Mouse (Mus musculus): ENCODE data around the gene Gm17416.

Gm17416 gene

GRCm38 (mm10) chr2:152569038-152569437, at the start of gene Gm17416:
Gene Gm17416, plus strand, starts transcription at chr2:152569338.
- DNase-seq, result no peak

DNA sequence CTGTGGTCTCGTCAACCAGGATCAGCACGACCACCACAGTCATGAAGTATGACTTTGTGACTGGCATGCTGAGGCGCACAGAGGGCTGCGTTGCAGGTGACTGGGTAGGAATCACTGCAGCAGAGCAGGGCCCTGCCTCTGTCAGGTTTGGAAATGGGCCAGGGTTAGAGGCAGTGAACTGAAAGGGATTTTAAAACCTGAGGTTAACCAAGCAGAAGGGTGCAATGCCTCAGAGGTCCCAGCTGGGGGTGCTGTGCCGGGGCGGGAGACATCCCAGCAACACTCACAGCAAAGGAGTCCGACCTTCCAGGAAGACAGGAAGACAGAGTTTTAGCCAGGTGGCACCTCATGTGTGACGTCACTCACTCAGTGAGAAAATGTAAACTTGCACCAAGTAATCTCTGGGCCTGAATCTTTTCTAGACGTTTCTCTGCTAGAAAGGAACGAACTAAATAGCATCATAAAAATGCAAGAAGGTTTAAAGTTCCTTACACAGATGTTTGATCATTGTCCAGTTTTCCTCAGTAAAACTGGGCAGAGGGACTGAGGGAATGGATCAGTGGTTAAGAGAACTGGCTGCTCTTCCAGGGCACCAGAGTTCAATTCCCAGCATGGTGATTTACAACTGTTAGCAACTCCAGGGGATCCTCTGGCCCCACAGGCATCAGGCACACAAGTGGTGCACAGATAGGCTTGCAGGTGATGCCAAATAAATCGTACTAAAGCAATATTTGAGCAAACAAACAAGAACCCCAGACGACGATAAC, 29.0 kb upstream of the Gm17416 start, which contains the start of gene Defb29:
TSS of gene Defb29 (minus strand) at position 155 of the 767 bp plus-strand sequence.
- DNase-seq, result no peak

- DNase-seq, result no peak
Observed at GRCm38 (mm10) chr2:152541979-152542378, 27.2 kb upstream of the Gm17416 start.

DNA sequence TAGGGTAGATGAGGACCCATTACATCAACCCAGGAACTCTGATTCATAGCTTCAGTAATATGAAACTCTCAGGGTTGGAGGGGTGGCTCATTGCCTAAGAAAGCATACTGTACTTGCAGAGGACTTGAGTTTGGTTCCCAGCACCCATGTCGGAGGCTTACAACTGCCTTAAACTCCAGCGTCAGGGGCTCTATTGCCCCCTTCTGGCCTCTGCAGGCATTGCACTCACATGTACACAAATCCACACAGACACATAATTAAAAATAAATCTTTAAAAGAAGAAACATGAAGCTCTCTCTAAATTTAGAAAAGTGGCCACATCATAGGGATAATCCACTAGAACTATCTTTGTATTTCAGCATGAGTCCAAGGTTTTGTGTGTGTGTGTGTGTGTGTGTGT, 26.2 kb upstream of the Gm17416 start:
- no peak for DNase-seq

- no peak for DNase-seq
Observed at GRCm38 (mm10) chr2:152543478-152543877, 25.7 kb upstream of the Gm17416 start.

DNA sequence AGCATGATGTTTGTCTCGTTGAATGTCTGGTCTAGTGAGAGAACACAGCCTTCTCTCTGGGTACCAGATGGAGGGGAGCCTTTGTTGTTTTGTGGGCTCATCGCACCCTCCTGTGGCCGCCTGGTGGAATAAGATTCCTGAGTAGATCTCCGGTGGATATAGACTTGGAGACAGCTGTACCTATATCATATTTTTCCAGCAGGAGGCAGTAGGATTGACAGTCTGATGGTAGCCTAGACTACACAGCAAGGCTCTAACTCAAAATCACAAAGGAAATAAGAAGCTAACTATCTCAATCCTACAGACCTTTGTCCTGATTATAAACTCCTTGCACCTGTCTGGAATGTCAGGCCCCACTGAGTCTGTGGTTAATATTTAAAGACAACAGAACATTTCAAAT, 24.4 kb upstream of the Gm17416 start:
- DNase-seq, result no peak

DNA sequence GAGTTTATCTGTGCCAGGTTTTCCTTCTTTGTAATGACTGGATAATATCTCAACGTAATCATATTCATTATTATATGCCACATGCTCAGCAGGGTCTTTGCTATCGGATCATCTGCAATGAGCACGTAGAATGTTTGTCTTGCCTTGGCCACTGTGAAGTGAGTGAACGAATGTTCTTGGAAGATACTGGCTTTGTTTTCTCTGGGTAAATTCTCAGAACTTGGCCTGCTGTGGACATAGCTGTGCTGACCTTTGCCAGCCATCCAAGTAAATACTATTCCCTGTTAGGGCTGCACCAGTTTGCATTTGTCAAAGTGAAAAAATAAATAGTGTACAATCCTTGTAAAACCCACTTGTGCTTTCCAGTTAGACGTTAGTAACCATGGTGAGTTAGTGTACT, 21.0 kb upstream of the Gm17416 start:
- DNase-seq, result no peak

- DNase-seq, result peak; percentile 9 to 22
Observed at GRCm38 (mm10) chr2:152553774-152554423, 15.2 kb upstream of the Gm17416 start.

GRCm38 (mm10) chr2:152556655-152557054, 12.5 kb upstream of the Gm17416 start:
- DNase-seq, result no peak

DNA sequence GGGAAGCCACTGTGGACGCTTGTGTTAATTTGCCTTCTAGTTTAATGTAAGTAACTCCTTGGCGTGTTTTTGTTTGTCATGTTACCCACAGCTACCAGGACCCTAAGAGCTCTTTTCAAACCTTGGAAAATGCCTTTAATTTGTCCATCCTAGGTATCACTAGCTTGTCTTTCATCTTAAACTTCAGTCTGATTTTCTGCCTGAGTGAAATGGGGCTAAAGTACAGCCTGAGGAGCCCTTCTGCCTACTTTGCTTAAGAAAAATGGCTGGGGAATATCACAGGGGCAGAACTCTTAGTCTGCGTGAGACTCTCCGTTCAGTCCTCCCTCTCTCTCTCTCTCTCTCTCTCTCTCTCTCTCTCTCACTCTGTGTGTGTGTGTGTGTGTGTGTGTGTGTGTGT, 743 bp downstream of the Gm17416 start:
- no peak for DNase-seq

GRCm38 (mm10) chr2:152570313-152570712, 1.2 kb downstream of the Gm17416 start:
- no peak for DNase-seq

DNA sequence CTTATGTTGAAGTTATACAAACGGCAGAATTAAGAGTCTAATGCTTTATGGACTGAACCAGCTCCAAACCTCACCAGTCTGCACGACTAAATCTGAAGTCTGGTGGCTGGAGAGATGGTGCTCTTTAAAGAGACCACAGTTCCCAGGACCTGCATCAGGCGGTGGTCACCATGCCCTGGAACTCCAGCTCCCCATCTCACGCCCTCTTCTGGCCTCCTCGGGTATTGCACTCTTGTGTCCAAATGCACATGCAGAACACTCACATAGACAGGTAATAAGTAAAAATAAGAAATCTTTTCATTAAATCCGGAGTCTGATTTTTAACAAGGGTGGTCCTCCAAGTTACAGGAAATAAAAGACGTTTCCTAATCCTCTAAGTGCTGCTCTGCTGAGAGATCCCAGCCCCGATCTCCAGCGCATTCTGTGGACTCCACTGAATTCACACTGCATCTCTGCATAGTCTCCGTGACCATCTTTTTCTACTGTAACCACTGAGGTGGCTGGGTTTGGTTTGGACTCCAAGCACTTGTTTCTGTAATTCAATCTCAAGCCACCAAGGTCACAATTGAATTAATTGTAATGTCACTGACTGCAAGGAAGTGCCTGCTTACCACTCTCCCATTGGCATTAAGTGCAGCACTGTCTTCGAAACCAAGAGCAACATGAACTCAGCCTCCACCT, 3.1 kb downstream of the Gm17416 start, which contains the start of gene Defb21:
TSS of gene Defb21 (plus strand) at position 631 of the 681 bp plus-strand sequence.
- peak; percentile 8 to 12 for DNase-seq

GRCm38 (mm10) chr2:152573484-152573883, 4.3 kb downstream of the Gm17416 start:
- DNase-seq, result no peak

GRCm38 (mm10) chr2:152580107-152580506, 11.0 kb downstream of the Gm17416 start, which contains the start of gene Defb19:
Gene Defb19, minus strand, starts transcription at chr2:152580312.
- no peak for DNase-seq

DNA sequence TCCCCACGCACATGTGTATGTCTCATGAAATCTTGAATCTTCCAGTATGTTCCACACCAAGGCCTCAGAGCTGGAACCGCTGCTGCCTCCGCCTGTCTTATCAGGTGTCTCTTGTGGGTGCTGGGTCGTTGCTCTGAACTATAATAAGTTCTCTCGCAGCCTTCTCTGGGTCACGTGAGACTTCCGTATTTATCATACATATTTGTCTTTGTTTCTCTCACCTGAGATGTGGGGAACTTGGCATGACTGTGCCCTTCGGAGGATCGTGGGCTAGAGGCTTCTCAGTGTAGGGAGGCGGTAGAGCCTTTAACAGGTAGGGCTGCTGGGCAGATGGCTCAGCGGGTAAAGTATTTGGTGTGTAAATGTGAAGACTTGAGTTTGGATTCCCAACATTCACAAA, 11.5 kb downstream of the Gm17416 start:
- no peak for DNase-seq

DNA sequence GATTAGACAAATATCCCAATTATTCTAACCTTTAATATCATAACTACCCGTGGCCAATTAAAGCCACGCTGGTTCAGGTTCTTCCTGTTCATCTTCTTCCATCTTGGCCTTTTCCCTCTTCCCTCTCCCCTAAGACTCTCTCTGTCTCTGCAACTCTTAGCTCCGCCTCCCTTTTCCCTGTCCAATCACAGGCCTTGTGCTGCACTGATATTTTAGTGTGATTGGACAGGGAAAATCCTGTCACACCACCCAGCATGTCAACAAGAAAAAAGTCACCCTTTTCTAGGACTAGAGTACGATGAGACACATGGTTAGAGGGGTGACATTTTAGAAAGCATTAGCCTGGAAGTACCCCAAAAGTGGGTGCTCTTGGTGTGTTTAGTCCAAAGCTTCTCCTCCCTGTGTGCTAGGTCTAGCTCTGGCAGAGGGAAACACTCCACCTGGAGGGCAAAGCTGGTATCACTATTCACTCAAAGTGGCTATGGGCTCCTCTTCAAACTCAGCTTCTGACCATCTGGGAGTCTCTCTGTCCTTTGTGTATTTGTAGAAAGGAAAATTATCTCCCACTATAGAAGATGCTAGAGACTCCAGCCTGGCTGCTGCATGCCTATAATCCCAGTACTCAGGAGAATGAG, 17.9 kb downstream of the Gm17416 start:
- no peak for DNase-seq

DNA sequence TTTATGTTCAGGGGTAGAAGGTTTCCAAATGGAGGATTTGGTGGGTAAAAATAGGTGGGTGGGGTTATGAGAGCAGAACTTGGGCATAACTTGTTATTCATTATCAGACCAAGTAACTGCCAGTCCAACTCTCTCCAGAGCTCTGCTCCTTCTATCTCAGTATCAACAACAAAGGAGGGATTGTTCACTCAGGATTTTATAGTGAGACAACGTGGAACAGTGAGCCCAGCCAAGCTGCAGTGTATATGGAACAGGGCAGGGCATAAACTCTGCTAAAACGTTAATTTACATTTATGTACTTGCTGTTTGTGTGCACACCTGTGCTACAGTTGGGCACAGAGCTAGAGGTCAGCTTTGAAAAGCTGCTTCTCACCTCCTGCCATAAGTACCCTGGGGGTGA, 19.3 kb downstream of the Gm17416 start:
- DNase-seq, result no peak

DNA sequence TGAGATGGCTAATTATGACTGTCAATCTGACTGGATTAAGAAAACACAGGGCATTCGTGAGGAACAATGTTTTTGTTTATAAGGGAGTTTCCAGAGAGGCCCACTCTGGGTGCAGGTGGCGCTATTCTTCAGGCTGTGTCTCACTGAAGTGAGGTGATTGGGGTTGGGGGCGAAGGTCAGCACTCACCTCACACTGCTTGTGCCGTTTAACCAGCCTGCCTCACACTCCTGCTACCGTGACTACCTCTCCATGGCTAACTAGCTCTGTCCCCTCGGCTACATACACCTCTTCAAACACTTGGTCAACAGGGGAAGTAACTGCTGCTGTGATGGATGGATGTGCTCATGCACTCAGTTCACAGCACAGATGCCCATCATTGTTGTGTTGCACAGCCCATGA, 19.9 kb downstream of the Gm17416 start:
- DNase-seq, result no peak

DNA sequence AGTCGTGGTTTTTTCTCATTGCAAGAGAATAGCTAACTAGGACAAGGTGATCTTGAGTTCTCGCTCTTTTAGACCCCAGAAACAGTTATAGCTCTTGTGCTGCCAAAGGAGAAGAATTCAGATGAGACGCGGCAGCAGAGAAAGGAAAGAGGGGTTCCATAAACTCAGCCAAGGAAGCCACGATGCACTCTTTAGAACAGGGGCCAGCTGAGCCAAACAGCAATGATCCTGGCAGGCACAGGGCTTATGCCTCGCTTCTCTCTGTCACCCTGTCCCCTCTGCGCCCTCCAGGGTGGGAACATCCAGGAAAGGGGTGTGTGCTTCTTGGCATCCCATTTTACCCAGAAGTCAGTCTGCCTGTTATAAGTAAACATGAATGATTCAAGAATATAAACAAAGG, 30.2 kb downstream of the Gm17416 start, which contains the start of gene Defb45:
TSS of gene Defb45 (minus strand) at position 101 of the 400 bp plus-strand sequence.
- no peak for DNase-seq

- DNase-seq, result no peak
Observed at GRCm38 (mm10) chr2:152600076-152600475, 30.9 kb downstream of the Gm17416 start.

- no peak for DNase-seq
Observed at GRCm38 (mm10) chr2:152601275-152601960, 32.3 kb downstream of the Gm17416 start.

DNA sequence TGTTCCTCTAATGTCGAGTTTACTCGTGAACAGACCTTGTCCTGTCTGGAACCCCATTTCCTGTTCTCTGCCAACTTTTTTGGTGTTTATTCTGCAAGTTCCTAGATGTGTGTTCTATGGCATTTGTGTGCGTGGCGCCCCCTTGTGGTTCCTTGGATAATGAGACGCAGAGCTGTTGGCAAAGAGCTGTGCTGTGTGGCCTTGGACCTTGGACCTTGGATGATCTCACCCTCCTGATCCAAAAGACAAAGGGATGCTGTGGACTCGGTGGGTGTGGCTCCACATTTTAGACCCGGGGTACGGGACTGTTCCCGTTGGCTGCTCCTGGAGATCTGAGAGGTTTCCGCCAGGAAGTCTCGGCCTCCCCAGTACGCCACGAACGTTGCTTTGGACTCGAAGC, 34.9 kb downstream of the Gm17416 start, which contains the start of gene Defb36:
TSS of gene Defb36 (plus strand) at position 271 of the 400 bp plus-strand sequence.
- peak in 1 of 2 experiments; percentile 12 for DNase-seq

All from thymus, postnatal 36 days (tissue).